Mouse (Mus musculus): Measurements from ENCODE around the gene Npr2. TPM values are rescaled to one million over a fixed set of nuclear protein-coding genes. Genes with fewer than 3 reads are reported as not detected.

The Npr2 gene
- polyA plus RNA-seq, 1 experiment from 2014 or later = 8.1 TPM

- no peaks in the 10 kb centered on the region for H3K27me3 ChIP-seq (ENCODE audit: control insufficient read depth, insufficient read depth, low read length)
- no peak overlapping the region for H3K27ac ChIP-seq (replicated peaks; ENCODE audit: low read depth, low read length)
These were observed 62.9 kb downstream of the Npr2 start for GRCm38 (mm10) chr4:43694439-43695248.

GRCm38 (mm10) chr4:43695249-43695671 is 63.5 kb downstream of the Npr2 start:
- no peak overlapping the region for H3K4me3 ChIP-seq (ENCODE audit: low read depth, low read length)
- no peak overlapping the region for H3K27ac ChIP-seq (replicated peaks; ENCODE audit: low read depth, low read length)
- ATAC-seq (ENCODE audit: insufficient number of reproducible peaks, low FRiP score, low TSS enrichment, low read depth) (no peak), DNase-seq (ENCODE audit: low spot score) (no peak)
- H3K9ac ChIP-seq (ENCODE audit: low read length) = no peak overlapping the region
- H3K36me3 ChIP-seq (ENCODE audit: control insufficient read depth, insufficient read depth, low read length) = no peaks in the 10 kb centered on the region
- H3K4me2 ChIP-seq (ENCODE audit: low read depth, severe bottlenecking) = no peak overlapping the region
- H3K9me3 ChIP-seq (ENCODE audit: control insufficient read depth, low read length) = no peaks in the 10 kb centered on the region
- 42% methylated on average over 9 of the region's 9 CpGs for WGBS
- H3K27me3 ChIP-seq (ENCODE audit: control insufficient read depth, insufficient read depth, low read length) = no peaks in the 10 kb centered on the region
- H3K4me1 ChIP-seq (ENCODE audit: control insufficient read depth, insufficient read depth, low read length) = no peaks in the 10 kb centered on the region

More at GRCm38 (mm10) chr4:43694439-43695248, 62.9 kb downstream of the Npr2 start:
- WGBS = 83% methylated on average over 1 of the region's 1 CpGs
- Histone ChIP-seq H3K4me1 (ENCODE audit: control insufficient read depth, insufficient read depth, low read length) (no peaks in the 10 kb centered on the region), H3K4me3 (ENCODE audit: low read depth, low read length) (no peak overlapping the region), H3K4me2 (ENCODE audit: low read depth, severe bottlenecking) (no peak overlapping the region), H3K9me3 (ENCODE audit: control insufficient read depth, low read length) (no peaks in the 10 kb centered on the region), H3K36me3 (ENCODE audit: control insufficient read depth, insufficient read depth, low read length) (no peaks in the 10 kb centered on the region), H3K9ac (ENCODE audit: low read length) (no peak overlapping the region)
- no peak for ATAC-seq (ENCODE audit: insufficient number of reproducible peaks, low FRiP score, low TSS enrichment, low read depth)
- DNase-seq (ENCODE audit: low spot score) = no peak

- Histone ChIP-seq H3K4me1 (ENCODE audit: control insufficient read depth, insufficient read depth, low read length) (no peaks in the 10 kb centered on the region), H3K9ac (ENCODE audit: low read length) (no peak overlapping the region), H3K36me3 (ENCODE audit: control insufficient read depth, insufficient read depth, low read length) (no peaks in the 10 kb centered on the region), H3K4me3 (ENCODE audit: low read depth, low read length) (no peak overlapping the region), H3K27me3 (ENCODE audit: control insufficient read depth, insufficient read depth, low read length) (no peaks in the 10 kb centered on the region), H3K27ac (replicated peaks; ENCODE audit: low read depth, low read length) (no peak overlapping the region), H3K4me2 (ENCODE audit: low read depth, severe bottlenecking) (no peak overlapping the region), H3K9me3 (ENCODE audit: control insufficient read depth, low read length) (no peaks in the 10 kb centered on the region)
- WGBS = 93% methylated on average over 13 of the region's 13 CpGs
- DNase-seq (ENCODE audit: low spot score) = no peak
- no peak for ATAC-seq (ENCODE audit: insufficient number of reproducible peaks, low FRiP score, low TSS enrichment, low read depth)
These were observed 64.8 kb downstream of the Npr2 start for GRCm38 (mm10) chr4:43696561-43696960.

- no peaks in the 10 kb centered on the region for H3K27me3 ChIP-seq (ENCODE audit: control insufficient read depth, insufficient read depth, low read length)
- WGBS = 86% methylated on average over 6 of the region's 6 CpGs
These were observed 69.0 kb downstream of the Npr2 start, which contains the start of gene Olfr70 for GRCm38 (mm10) chr4:43700707-43701106. TSS of gene Olfr70 (minus strand) at chr4:43700807.

More at GRCm38 (mm10) chr4:43700707-43701106, 69.0 kb downstream of the Npr2 start, which contains the start of gene Olfr70:
- Histone ChIP-seq H3K4me2 (ENCODE audit: low read depth, severe bottlenecking) (no peak within 1 kb of the TSS), H3K9ac (ENCODE audit: low read length) (no peak within 1 kb of the TSS), H3K4me3 (ENCODE audit: low read depth, low read length) (no peak within 1 kb of the TSS), H3K36me3 (ENCODE audit: control insufficient read depth, insufficient read depth, low read length) (no peaks in the 10 kb centered on the region), H3K27ac (replicated peaks; ENCODE audit: low read depth, low read length) (no peak within 1 kb of the TSS), H3K9me3 (ENCODE audit: control insufficient read depth, low read length) (no peaks in the 10 kb centered on the region), H3K4me1 (ENCODE audit: control insufficient read depth, insufficient read depth, low read length) (no peaks in the 10 kb centered on the region)
- DNase-seq (ENCODE audit: low spot score) (no peak), ATAC-seq (ENCODE audit: insufficient number of reproducible peaks, low FRiP score, low TSS enrichment, low read depth) (no peak)

Small RNA genes within 50 kb of the gene (microRNA-seq; reads per million reads assigned to microRNA genes)
- gene Gm25262 = not detected

Other genes starting within 250 kb of the Npr2 start
- 3.5 and 4.5 TPM in 2 replicates for gene Rusc2, start 250.0 kb upstream of the Npr2 start, polyA plus RNA-seq (2014; fragmentation: Nextera tagmentation; extraction: Ambion mirVana)
- 0.14 TPM in 1 of 2 replicates, not detected in the other for gene Fam166b, start 202.8 kb upstream of the Npr2 start, polyA plus RNA-seq (2014; fragmentation: Nextera tagmentation; extraction: Ambion mirVana)
- gene Tesk1, start 190.0 kb upstream of the Npr2 start, polyA plus RNA-seq (2014; fragmentation: Nextera tagmentation; extraction: Ambion mirVana) = 9.8 TPM in 2 replicates
- 2.4 and 4.0 TPM in 2 replicates for gene Cd72, start 177.3 kb upstream of the Npr2 start, polyA plus RNA-seq (2014; fragmentation: Nextera tagmentation; extraction: Ambion mirVana)
- gene Sit1, start 148.2 kb upstream of the Npr2 start, polyA plus RNA-seq (2014; fragmentation: Nextera tagmentation; extraction: Ambion mirVana) = not detected in 2 replicates
- gene Ccdc107, start 139.0 kb upstream of the Npr2 start, polyA plus RNA-seq (2014; fragmentation: Nextera tagmentation; extraction: Ambion mirVana) = 58.3 and 58.9 TPM in 2 replicates
- gene Arhgef39, start 132.2 kb upstream of the Npr2 start, polyA plus RNA-seq (2014; fragmentation: Nextera tagmentation; extraction: Ambion mirVana) = 45.6 and 48.2 TPM in 2 replicates
- 0.65 and 1.1 TPM in 2 replicates for gene Car9, start 125.0 kb upstream of the Npr2 start, polyA plus RNA-seq (2014; fragmentation: Nextera tagmentation; extraction: Ambion mirVana)
- gene Tpm2, start 108.2 kb upstream of the Npr2 start, polyA plus RNA-seq (2014; fragmentation: Nextera tagmentation; extraction: Ambion mirVana) = 104 and 110 TPM in 2 replicates
- 39.4 and 43.3 TPM in 2 replicates for gene Creb3, start 69.6 kb upstream of the Npr2 start, polyA plus RNA-seq (2014; fragmentation: Nextera tagmentation; extraction: Ambion mirVana)
- 39.1 and 39.5 TPM in 2 replicates for gene Tln1, start 69.2 kb upstream of the Npr2 start, polyA plus RNA-seq (2014; fragmentation: Nextera tagmentation; extraction: Ambion mirVana)
- 32.6 and 34.1 TPM in 2 replicates for gene Rgp1, start 53.2 kb upstream of the Npr2 start, polyA plus RNA-seq (2014; fragmentation: Nextera tagmentation; extraction: Ambion mirVana)
- 20.7 and 20.8 TPM in 2 replicates for gene Gba2, start 53.1 kb upstream of the Npr2 start, polyA plus RNA-seq (2014; fragmentation: Nextera tagmentation; extraction: Ambion mirVana)
- gene Msmp, start 47.4 kb upstream of the Npr2 start, polyA plus RNA-seq (2014; fragmentation: Nextera tagmentation; extraction: Ambion mirVana) = 2.3 TPM in 1 of 2 replicates, not detected in the other
- 0.89 and 1.1 TPM in 2 replicates for gene Spag8, start 21.7 kb downstream of the Npr2 start, polyA plus RNA-seq (2014; fragmentation: Nextera tagmentation; extraction: Ambion mirVana)
- 71.4 and 73.9 TPM in 2 replicates for gene Hint2, start 24.5 kb downstream of the Npr2 start, polyA plus RNA-seq (2014; fragmentation: Nextera tagmentation; extraction: Ambion mirVana)
- gene Tmem8b, start 37.0 kb downstream of the Npr2 start, polyA plus RNA-seq (2014; fragmentation: Nextera tagmentation; extraction: Ambion mirVana) = 2.7 and 2.8 TPM in 2 replicates
- gene Fam221b, start 37.2 kb downstream of the Npr2 start, polyA plus RNA-seq (2014; fragmentation: Nextera tagmentation; extraction: Ambion mirVana) = 2.6 and 3.0 TPM in 2 replicates
- gene Olfr70, start 68.9 kb downstream of the Npr2 start, polyA plus RNA-seq (2014; fragmentation: Nextera tagmentation; extraction: Ambion mirVana) = not detected in 2 replicates
- not detected in 2 replicates for gene Olfr71, start 78.3 kb downstream of the Npr2 start, polyA plus RNA-seq (2014; fragmentation: Nextera tagmentation; extraction: Ambion mirVana)
- 0.29 TPM in 1 of 2 replicates, not detected in the other for gene Hrct1, start 95.3 kb downstream of the Npr2 start, polyA plus RNA-seq (2014; fragmentation: Nextera tagmentation; extraction: Ambion mirVana)
- 0.20 and 0.27 TPM in 2 replicates for gene Spaar, start 98.1 kb downstream of the Npr2 start, polyA plus RNA-seq (2014; fragmentation: Nextera tagmentation; extraction: Ambion mirVana)
- not detected in 2 replicates for gene Olfr159, start 139.1 kb downstream of the Npr2 start, polyA plus RNA-seq (2014; fragmentation: Nextera tagmentation; extraction: Ambion mirVana)
- 0.16 and 0.34 TPM in 2 replicates for gene Olfr156, start 192.0 kb downstream of the Npr2 start, polyA plus RNA-seq (2014; fragmentation: Nextera tagmentation; extraction: Ambion mirVana)
- not detected in 2 replicates for gene Olfr157, start 208.3 kb downstream of the Npr2 start, polyA plus RNA-seq (2014; fragmentation: Nextera tagmentation; extraction: Ambion mirVana)
- not detected in 2 replicates for gene Olfr155, start 219.6 kb downstream of the Npr2 start, polyA plus RNA-seq (2014; fragmentation: Nextera tagmentation; extraction: Ambion mirVana)
- 25.7 and 26.1 TPM in 2 replicates for gene Reck, start 243.6 kb downstream of the Npr2 start, polyA plus RNA-seq (2014; fragmentation: Nextera tagmentation; extraction: Ambion mirVana)